Mouse (Mus musculus) lung, embryonic 14.5 days (tissue): Measurements from ENCODE around the gene Gpr88. TPM values are rescaled to one million over a fixed set of nuclear protein-coding genes. Genes with fewer than 3 reads are reported as not detected.
"Not testable (repeated sequence)": the region's sequence is repeated elsewhere in the genome, so short reads cannot be mapped to it uniquely, and the experiment has no call there.

Source experiments
- ATAC-seq: fragments of 200-750 bp; cut with Nextera tagmentation; 2 replicates; pipeline ENCODE4 v1.8.0; 2017; ENCODE audit warnings: mild to moderate bottlenecking, moderate TSS enrichment, moderate library complexity; ENCODE audit not compliant: insufficient read depth
- DNase-seq: peaks from one replicate; pipeline ENCODE4 v3.0.0-alpha.2; 2015
- H3K27ac ChIP-seq: fragments of 300-500 bp; sonication (generic); 2 replicates; pipeline ENCODE4 v1.5.1; 2014; ENCODE audit warnings: low read depth, mild to moderate bottlenecking, moderate library complexity
- H3K27me3 ChIP-seq: fragments of 300-500 bp; sonication (generic); 2 replicates; pipeline ENCODE4 v1.6.1; 2014; ENCODE audit warnings: low read length, control low read depth; ENCODE audit not compliant: insufficient read depth
- H3K36me3 ChIP-seq: fragments of 300-500 bp; sonication (generic); 2 replicates; pipeline ENCODE4 v1.6.1; 2014; ENCODE audit warnings: control low read depth; ENCODE audit not compliant: insufficient read depth
- H3K4me1 ChIP-seq: fragments of 300-500 bp; sonication (generic); 2 replicates; pipeline ENCODE4 v1.6.1; 2014; ENCODE audit warnings: antibody characterized with exemption, control low read depth; ENCODE audit not compliant: insufficient read depth
- H3K4me2 ChIP-seq: fragments of 300-500 bp; sonication (generic); 2 replicates; pipeline ENCODE4 v1.6.1; 2014; ENCODE audit warnings: mild to moderate bottlenecking
- H3K4me3 ChIP-seq: fragments of 300-500 bp; sonication (generic); 2 replicates; pipeline ENCODE4 v1.5.1; 2014; ENCODE audit warnings: low read depth, low read length
- H3K9ac ChIP-seq: fragments of 300-500 bp; sonication (generic); 2 replicates; pipeline ENCODE4 v1.6.1; 2014
- H3K9me3 ChIP-seq: fragments of 300-500 bp; sonication (generic); 2 replicates; pipeline ENCODE4 v1.6.1; 2016; ENCODE audit warnings: low read depth, low read length, control low read depth
- CTCF ChIP-seq: IDR thresholded peaks from 2 replicates; pipeline ENCODE4 v1.5.1; 2016; ENCODE audit warnings: antibody characterized with exemption, low read depth
- WGBS: fragments of 180-500 bp; shearing (Covaris S2); extraction: QIAGEN DNeasy Blood & Tissue Kit; methylation state at CpG from one replicate; pipeline ENCODE4 v1.1.7; 2014; 5-methylcytosine and 5-hydroxymethylcytosine counted together
- polyA plus RNA-seq: library from polyadenylated mRNA; unstranded; fragments of >200 nt; fragmentation: Nextera tagmentation; extraction: Ambion mirVana; gene quantifications from 2 replicates; pipeline ENCODE4 v1.2.1, GENCODE M21; 2014

Gpr88 gene
- polyA plus RNA-seq, 1 experiment from 2014 or later, result 1.3 TPM

DNA sequence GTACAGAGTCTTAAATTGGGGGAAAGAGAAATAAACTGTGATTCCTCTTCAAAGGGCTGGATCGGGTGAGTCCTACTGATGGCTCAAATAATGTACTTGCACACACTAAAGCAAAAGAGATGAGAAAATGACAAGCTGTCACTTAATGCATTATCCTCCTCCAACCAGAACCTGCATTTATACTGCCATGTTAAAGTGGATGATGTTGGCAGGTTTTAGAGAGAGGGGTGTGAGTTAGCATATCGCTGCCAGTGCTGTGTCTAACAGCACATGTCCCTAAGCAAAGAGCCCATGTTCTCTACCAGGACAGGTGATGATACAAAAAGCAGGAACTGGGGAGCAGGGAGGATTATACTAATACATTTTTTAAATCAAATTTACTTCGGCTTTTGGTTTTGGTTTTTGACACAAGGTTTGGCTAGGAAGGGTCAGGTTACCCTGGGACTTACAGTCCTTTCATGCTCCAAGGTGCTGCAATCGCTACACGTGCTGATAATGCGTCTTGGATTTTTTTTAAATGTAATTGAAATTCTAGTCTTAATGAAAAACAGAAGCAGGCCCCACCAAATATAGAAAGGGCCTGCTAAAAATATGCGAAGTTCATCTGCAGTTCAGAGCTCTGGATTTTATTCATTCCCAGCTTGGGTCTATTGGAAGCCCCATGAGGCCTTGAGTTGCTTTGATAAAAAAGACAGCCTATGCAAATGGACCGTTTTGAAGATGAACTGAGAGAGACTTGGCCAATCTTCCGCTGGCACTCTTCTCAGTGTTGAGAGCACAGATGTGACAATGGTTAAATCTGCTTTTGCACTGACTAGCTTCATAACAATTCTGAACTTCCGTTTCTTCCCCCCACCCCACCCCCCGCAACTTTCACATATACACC is 24.7 kb downstream of the Gpr88 start:
- TF ChIP-seq CTCF, result no peak
- H3K9me3 ChIP-seq, result no peaks in the 10 kb centered on the region
- H3K4me3 ChIP-seq, result no peak overlapping the region
- DNase-seq (peak; percentile 36), ATAC-seq (no peak)
- no peaks in the 10 kb centered on the region for H3K4me1 ChIP-seq
- H3K4me2 ChIP-seq, result no peak overlapping the region
- H3K27ac ChIP-seq, result no peak overlapping the region
- no peaks in the 10 kb centered on the region for H3K27me3 ChIP-seq
- no peak overlapping the region for H3K9ac ChIP-seq
- WGBS, result 51% methylated on average over 11 of the region's 11 CpGs
- no peaks in the 10 kb centered on the region for H3K36me3 ChIP-seq

DNA sequence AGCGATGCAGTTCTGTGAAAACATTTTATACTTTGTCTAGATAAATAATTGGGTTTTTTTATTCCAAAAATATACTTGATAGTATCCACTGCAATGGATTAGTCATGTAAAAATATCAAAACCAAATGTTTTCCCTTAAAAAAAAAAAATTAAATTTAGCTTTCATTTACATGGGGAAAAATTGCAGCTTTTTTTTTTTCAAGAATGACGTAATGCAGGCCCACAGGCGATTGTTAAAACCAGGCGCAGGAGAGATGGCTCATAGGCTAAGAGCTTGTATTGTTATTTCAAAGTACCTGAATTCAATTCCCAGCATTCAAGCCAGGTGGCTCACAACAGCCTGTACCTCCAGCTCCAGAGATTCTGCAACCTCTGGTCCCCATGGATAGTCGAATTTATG is 25.9 kb downstream of the Gpr88 start:
- no peak overlapping the region for H3K9ac ChIP-seq
- H3K4me2 ChIP-seq, result no peak overlapping the region
- no peaks in the 10 kb centered on the region for H3K9me3 ChIP-seq
- H3K4me1 ChIP-seq, result no peaks in the 10 kb centered on the region
- no peak overlapping the region for H3K27ac ChIP-seq
- no peak overlapping the region for H3K4me3 ChIP-seq
- ATAC-seq (no peak), DNase-seq (no peak)
- no peak for TF ChIP-seq CTCF
- H3K36me3 ChIP-seq, result no peaks in the 10 kb centered on the region
- no peaks in the 10 kb centered on the region for H3K27me3 ChIP-seq
- WGBS, result 77% methylated on average over 5 of the region's 5 CpGs

DNA sequence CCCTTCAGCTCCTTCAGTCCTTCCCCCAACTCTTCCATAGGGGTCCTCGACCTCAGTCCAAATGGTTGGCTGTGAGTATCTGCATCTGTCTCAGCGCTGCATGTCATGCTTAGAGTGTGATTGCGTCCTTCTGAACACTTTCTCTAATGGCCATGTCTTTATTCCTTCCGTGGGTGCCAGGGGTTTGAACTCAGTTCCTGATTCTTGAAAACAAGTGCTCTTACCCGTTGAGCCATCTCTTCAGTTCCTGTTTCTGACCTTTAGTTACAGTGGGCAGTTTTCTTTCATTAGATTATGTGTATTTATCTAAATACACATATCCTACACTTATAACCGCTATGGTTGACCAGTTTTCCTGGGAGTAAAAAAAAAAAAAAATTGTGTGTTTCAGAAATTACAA is 26.4 kb downstream of the Gpr88 start:
- H3K36me3 ChIP-seq, result no peaks in the 10 kb centered on the region
- no peak overlapping the region for H3K4me3 ChIP-seq
- no peak overlapping the region for H3K27ac ChIP-seq
- H3K9ac ChIP-seq, result no peak overlapping the region
- no peaks in the 10 kb centered on the region for H3K27me3 ChIP-seq
- H3K4me2 ChIP-seq, result no peak overlapping the region
- no peak for TF ChIP-seq CTCF
- no peak for ATAC-seq
- H3K9me3 ChIP-seq, result no peaks in the 10 kb centered on the region
- no peak for DNase-seq
- no peaks in the 10 kb centered on the region for H3K4me1 ChIP-seq
- 76% methylated on average over 6 of the region's 6 CpGs for WGBS

DNA sequence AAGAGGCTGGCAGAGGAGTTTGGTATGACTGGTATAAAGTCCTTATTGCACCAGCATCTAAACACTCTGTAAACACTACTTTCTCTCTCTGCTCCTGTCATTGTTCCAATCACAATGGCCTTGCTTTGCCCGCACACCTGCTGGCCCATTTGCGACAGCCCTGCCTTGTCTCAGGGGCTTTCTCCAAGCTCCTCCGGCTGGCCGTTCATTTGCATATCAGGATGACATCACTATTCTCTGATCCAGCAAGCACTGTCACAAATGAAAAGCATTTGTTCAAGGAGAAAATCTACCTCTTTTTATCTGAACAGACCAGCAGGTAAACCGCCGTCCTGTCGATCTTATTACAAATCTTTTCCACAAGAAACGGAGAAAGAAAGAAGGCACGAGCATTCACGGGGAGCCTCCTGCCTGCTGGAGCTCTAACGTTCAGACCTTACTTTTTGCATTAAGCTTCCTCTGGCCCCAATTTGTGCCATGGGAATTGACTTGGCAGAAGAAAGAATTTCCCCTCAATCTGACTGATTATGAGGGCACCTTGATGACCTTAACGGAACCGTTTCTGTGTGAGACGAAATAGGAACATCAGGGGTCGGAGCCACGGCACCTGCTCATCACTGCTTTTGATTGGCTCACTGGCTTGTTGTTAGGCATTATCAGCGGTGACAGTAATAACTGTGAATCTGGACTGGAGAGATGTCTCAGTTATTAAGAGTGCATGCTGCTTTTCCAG is 30.6 kb downstream of the Gpr88 start:
- Histone ChIP-seq H3K27ac (no peak overlapping the region), H3K4me2 (peak overlapping the region; percentile 18; the same call in 1 of the 2 replicates)
- no peak for ATAC-seq

DNA sequence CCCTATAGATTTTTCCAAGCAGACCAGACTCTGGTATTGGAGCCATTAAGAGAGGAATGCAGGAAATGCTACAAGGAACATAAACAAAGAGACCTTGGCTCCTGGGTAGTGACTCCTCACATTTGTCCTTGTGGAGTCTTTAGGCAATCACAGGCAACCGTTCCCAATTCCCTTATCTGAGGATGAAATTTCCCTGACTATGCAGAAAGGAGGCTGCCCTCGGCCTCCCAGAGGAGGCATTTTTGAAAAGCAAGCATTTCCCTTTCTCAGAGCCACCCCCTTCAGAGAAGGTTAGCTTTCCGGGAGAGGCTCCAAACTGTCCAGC is 31.7 kb downstream of the Gpr88 start:
- no peaks in the 10 kb centered on the region for H3K36me3 ChIP-seq
- no peaks in the 10 kb centered on the region for H3K9me3 ChIP-seq
- H3K4me1 ChIP-seq, result peaks cover 4% of the 10 kb centered on the region; the same call in 1 of the 2 replicates
- peak; percentile 69 for DNase-seq
- peak; percentile 75 for ATAC-seq
- no peak overlapping the region for H3K4me3 ChIP-seq
- no peaks in the 10 kb centered on the region for H3K27me3 ChIP-seq
- H3K27ac ChIP-seq, result peak overlapping the region; percentile 75
- TF ChIP-seq CTCF, result peak; percentile 33
- WGBS, result 7% methylated on average over 3 of the region's 3 CpGs
- H3K9ac ChIP-seq, result no peak overlapping the region
- H3K4me2 ChIP-seq, result no peak overlapping the region

More for the DNA sequence above, 30.6 kb downstream of the Gpr88 start:
- no peak for TF ChIP-seq CTCF
- Histone ChIP-seq H3K4me1 (peaks cover 4% of the 10 kb centered on the region; the same call in 1 of the 2 replicates), H3K9me3 (no peaks in the 10 kb centered on the region), H3K27me3 (no peaks in the 10 kb centered on the region), H3K9ac (no peak overlapping the region), H3K36me3 (no peaks in the 10 kb centered on the region), H3K4me3 (no peak overlapping the region)
- DNase-seq, result no peak
- WGBS, result 39% methylated on average over 17 of the region's 17 CpGs

DNA sequence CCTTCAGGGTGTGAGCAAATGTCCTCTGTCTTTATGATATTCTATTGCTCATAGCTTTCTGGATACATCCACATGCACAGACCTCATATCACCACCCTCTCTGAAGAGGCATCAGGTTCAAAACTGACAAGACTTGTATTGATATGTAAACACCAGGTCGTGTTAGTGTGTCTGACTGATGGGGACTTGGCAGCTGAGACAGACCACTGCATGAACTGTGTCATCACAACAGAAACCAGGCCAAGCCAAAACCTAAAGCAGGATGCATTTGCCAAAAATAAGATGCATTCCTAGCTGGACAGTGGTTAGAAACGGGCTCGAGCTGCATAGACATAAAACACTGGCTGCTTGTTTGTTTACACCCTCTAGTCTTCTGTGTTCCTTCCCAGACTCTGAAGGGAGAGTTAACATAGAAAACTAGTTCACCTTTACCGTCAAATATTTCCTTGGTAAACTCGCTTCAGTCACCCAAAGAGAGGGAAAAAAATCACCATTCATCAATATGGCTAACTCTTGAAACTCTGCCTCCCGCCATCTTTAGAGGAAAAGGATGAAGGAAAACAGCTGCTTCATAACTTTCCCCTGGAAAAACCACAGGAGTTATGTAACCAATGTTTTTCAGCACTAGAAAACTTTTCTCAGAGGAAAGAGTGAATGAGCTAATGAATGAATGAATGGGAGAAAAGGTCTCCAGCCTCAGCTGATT is 32.2 kb downstream of the Gpr88 start:
- Histone ChIP-seq H3K4me3 (no peak overlapping the region), H3K4me1 (peaks cover 4% of the 10 kb centered on the region; the same call in 1 of the 2 replicates), H3K9me3 (no peaks in the 10 kb centered on the region), H3K36me3 (no peaks in the 10 kb centered on the region), H3K27me3 (no peaks in the 10 kb centered on the region), H3K4me2 (no peak overlapping the region), H3K27ac (peak overlapping the region; percentile 75), H3K9ac (no peak overlapping the region)
- DNase-seq (peak; percentile 82), ATAC-seq (peak; percentile 84)
- WGBS, result 32% methylated on average over 6 of the region's 6 CpGs
- no peak for TF ChIP-seq CTCF

DNA sequence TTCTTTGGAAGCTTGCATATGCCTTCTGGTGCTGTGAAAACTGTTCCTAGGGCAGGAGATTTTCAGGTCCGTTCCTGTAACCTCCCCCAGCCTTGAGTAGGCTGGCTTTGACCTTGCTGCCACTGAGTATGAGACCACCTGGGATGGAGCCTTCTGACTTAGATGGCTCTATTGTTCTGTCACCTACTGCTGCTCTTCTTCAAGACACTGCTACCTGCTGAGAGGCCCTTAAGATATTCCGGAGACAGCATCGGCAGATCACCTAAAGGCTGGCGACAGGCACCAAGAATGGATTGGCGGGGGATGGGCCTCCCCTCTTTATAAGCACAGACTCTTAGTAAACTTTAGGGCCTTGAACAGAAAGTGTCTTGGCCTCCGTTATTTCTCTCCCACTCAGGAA is 35.9 kb downstream of the Gpr88 start:
- not testable (repeated sequence) for H3K4me2 ChIP-seq, H3K27ac ChIP-seq, ATAC-seq, H3K9ac ChIP-seq, H3K4me3 ChIP-seq, H3K27me3 ChIP-seq, DNase-seq, H3K4me1 ChIP-seq, H3K36me3 ChIP-seq, H3K9me3 ChIP-seq
- 71% methylated on average over 6 of the region's 6 CpGs for WGBS
